Mouse (Mus musculus): Measurements from ENCODE around the gene Ccdc162. TPM values are rescaled to one million over a fixed set of nuclear protein-coding genes. Genes with fewer than 3 reads are reported as not detected.

The Ccdc162 gene
- total and polyA plus RNA-seq, 2 experiments from 2014 or later: 0.16 TPM; not detected in 1

GRCm38 (mm10) chr10:41609475-41609874 is 107.0 kb downstream of the Ccdc162 start:
- ATAC-seq (ENCODE audit: insufficient read depth, low read depth) (no peak), DNase-seq (ENCODE audit: low spot score) (no peak)
- 48% methylated on average over 1 of the region's 1 CpGs for WGBS
- TF ChIP-seq EP300 (IDR thresholded peaks at IDR 0.05; ENCODE audit: low read depth) (no peak), CTCF (IDR thresholded peaks at IDR 0.05; ENCODE audit: low read depth) (no peak)
- no peaks in the 10 kb centered on the region for H3K36me3 ChIP-seq (replicated peaks; ENCODE audit: control insufficient read depth, insufficient read depth, low read length)
- peaks cover 11% of the 10 kb centered on the region for H3K4me1 ChIP-seq (ENCODE audit: control insufficient read depth, insufficient read depth)
- no peak overlapping the region for H3K9ac ChIP-seq (replicated peaks; ENCODE audit: low read depth, low read length)
- H3K27me3 ChIP-seq (ENCODE audit: control insufficient read depth, insufficient read depth, low read length): no peaks in the 10 kb centered on the region
- H3K4me2 ChIP-seq (ENCODE audit: low read depth, low read length): no peak overlapping the region
- H3K9me3 ChIP-seq (replicated peaks; ENCODE audit: control insufficient read depth, low read length): no peaks in the 10 kb centered on the region
- no peak overlapping the region for H3K4me3 ChIP-seq (ENCODE audit: low read depth, low read length)
- no peak overlapping the region for H3K27ac ChIP-seq (ENCODE audit: low read depth)

- Histone ChIP-seq H3K27ac (ENCODE audit: low read depth) (no peak overlapping the region), H3K36me3 (replicated peaks; ENCODE audit: control insufficient read depth, insufficient read depth, low read length) (no peaks in the 10 kb centered on the region), H3K9ac (replicated peaks; ENCODE audit: low read depth, low read length) (no peak overlapping the region), H3K27me3 (ENCODE audit: control insufficient read depth, insufficient read depth, low read length) (no peaks in the 10 kb centered on the region), H3K4me3 (ENCODE audit: low read depth, low read length) (no peak overlapping the region), H3K4me1 (ENCODE audit: control insufficient read depth, insufficient read depth) (peaks cover 11% of the 10 kb centered on the region), H3K9me3 (replicated peaks; ENCODE audit: control insufficient read depth, low read length) (no peaks in the 10 kb centered on the region), H3K4me2 (ENCODE audit: low read depth, low read length) (no peak overlapping the region)
- DNase-seq (ENCODE audit: low spot score) (no peak), ATAC-seq (ENCODE audit: insufficient read depth, low read depth) (no peak)
- WGBS: 82% methylated on average over 3 of the region's 3 CpGs
- TF ChIP-seq EP300 (IDR thresholded peaks at IDR 0.05; ENCODE audit: low read depth) (no peak), CTCF (IDR thresholded peaks at IDR 0.05; ENCODE audit: low read depth) (no peak)
Measured at GRCm38 (mm10) chr10:41608485-41608884, 107.9 kb downstream of the Ccdc162 start.

- TF ChIP-seq CTCF (IDR thresholded peaks at IDR 0.05; ENCODE audit: low read depth) (no peak), EP300 (IDR thresholded peaks at IDR 0.05; ENCODE audit: low read depth) (no peak)
- H3K36me3 ChIP-seq (replicated peaks; ENCODE audit: control insufficient read depth, insufficient read depth, low read length): no peaks in the 10 kb centered on the region
Measured at GRCm38 (mm10) chr10:41602667-41603066, 113.8 kb downstream of the Ccdc162 start.

DNA sequence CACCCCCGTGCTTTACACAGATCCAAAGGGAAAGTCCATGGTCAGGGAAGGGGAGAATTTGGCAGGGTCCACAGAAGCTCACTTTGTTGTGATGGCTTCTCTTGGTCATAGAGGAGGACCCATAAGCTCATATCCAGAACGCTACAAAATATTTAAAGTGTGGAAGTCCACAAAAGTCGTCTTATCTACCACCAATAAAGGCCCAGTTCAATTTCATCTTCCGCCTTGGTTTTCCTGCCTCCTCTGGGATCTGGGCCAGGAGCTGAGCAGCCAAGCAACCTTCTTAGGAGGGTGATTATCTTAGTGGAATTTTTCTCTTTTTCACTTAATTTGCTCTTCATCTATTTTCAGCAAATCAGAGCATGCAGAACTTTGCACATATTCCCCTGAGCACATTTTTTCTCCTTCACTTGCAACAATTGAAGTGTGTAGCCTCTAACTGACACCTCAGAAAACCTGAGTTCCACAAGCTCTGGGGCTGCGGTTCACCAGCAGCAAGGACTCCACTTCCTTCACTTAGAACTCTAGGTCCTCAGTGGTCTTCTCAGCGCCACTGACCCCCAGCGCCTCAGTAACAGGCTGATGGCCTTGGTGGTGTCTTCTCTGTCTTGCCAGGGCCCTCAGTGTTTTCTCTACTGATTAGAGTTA is 114.4 kb downstream of the Ccdc162 start:
- Histone ChIP-seq H3K4me1 (ENCODE audit: control insufficient read depth, insufficient read depth) (peaks cover 17% of the 10 kb centered on the region), H3K4me3 (ENCODE audit: low read depth, low read length) (no peak overlapping the region), H3K4me2 (ENCODE audit: low read depth, low read length) (no peak overlapping the region), H3K27me3 (ENCODE audit: control insufficient read depth, insufficient read depth, low read length) (no peaks in the 10 kb centered on the region), H3K9me3 (replicated peaks; ENCODE audit: control insufficient read depth, low read length) (no peaks in the 10 kb centered on the region), H3K27ac (ENCODE audit: low read depth) (no peak overlapping the region), H3K36me3 (replicated peaks; ENCODE audit: control insufficient read depth, insufficient read depth, low read length) (no peaks in the 10 kb centered on the region), H3K9ac (replicated peaks; ENCODE audit: low read depth, low read length) (no peak overlapping the region)
- 62% methylated on average over 7 of the region's 7 CpGs for WGBS
- TF ChIP-seq EP300 (IDR thresholded peaks at IDR 0.05; ENCODE audit: low read depth): no peak
- TF ChIP-seq CTCF (IDR thresholded peaks at IDR 0.05; ENCODE audit: low read depth): no peak
- ATAC-seq (ENCODE audit: insufficient read depth, low read depth) (no peak), DNase-seq (ENCODE audit: low spot score) (no peak)

More at GRCm38 (mm10) chr10:41602667-41603066, 113.8 kb downstream of the Ccdc162 start:
- Histone ChIP-seq H3K9me3 (replicated peaks; ENCODE audit: control insufficient read depth, low read length) (no peaks in the 10 kb centered on the region), H3K27me3 (ENCODE audit: control insufficient read depth, insufficient read depth, low read length) (no peaks in the 10 kb centered on the region), H3K4me2 (ENCODE audit: low read depth, low read length) (no peak overlapping the region), H3K4me3 (ENCODE audit: low read depth, low read length) (no peak overlapping the region), H3K27ac (ENCODE audit: low read depth) (no peak overlapping the region), H3K4me1 (ENCODE audit: control insufficient read depth, insufficient read depth) (peaks cover 18% of the 10 kb centered on the region), H3K9ac (replicated peaks; ENCODE audit: low read depth, low read length) (no peak overlapping the region)
- 88% methylated on average over 1 of the region's 1 CpGs for WGBS
- no peak for ATAC-seq (ENCODE audit: insufficient read depth, low read depth)
- no peak for DNase-seq (ENCODE audit: low spot score)

- no peak overlapping the region for H3K9ac ChIP-seq (replicated peaks; ENCODE audit: low read depth, low read length)
- 54% methylated on average over 4 of the region's 4 CpGs for WGBS
- peaks cover 14% of the 10 kb centered on the region for H3K4me1 ChIP-seq (ENCODE audit: control insufficient read depth, insufficient read depth)
- TF ChIP-seq EP300 (IDR thresholded peaks at IDR 0.05; ENCODE audit: low read depth) (no peak), CTCF (IDR thresholded peaks at IDR 0.05; ENCODE audit: low read depth) (no peak)
- H3K36me3 ChIP-seq (replicated peaks; ENCODE audit: control insufficient read depth, insufficient read depth, low read length): no peaks in the 10 kb centered on the region
- H3K27me3 ChIP-seq (ENCODE audit: control insufficient read depth, insufficient read depth, low read length): no peaks in the 10 kb centered on the region
- no peaks in the 10 kb centered on the region for H3K9me3 ChIP-seq (replicated peaks; ENCODE audit: control insufficient read depth, low read length)
- ATAC-seq (ENCODE audit: insufficient read depth, low read depth) (no peak), DNase-seq (ENCODE audit: low spot score) (no peak)
- no peak overlapping the region for H3K4me3 ChIP-seq (ENCODE audit: low read depth, low read length)
- no peak overlapping the region for H3K27ac ChIP-seq (ENCODE audit: low read depth)
- H3K4me2 ChIP-seq (ENCODE audit: low read depth, low read length): no peak overlapping the region
Measured at GRCm38 (mm10) chr10:41601302-41601701, 115.1 kb downstream of the Ccdc162 start.

GRCm38 (mm10) chr10:41599051-41599450 is 117.4 kb downstream of the Ccdc162 start:
- no peak for DNase-seq (ENCODE audit: low spot score)
- H3K36me3 ChIP-seq (replicated peaks; ENCODE audit: control insufficient read depth, insufficient read depth, low read length): no peaks in the 10 kb centered on the region
- peak overlapping the region; percentile 73; the same call in 1 of the 2 replicates for H3K27ac ChIP-seq (ENCODE audit: low read depth)
- no peak overlapping the region for H3K9ac ChIP-seq (replicated peaks; ENCODE audit: low read depth, low read length)
- no peak for ATAC-seq (ENCODE audit: insufficient read depth, low read depth)
- WGBS: 56% methylated on average over 9 of the region's 9 CpGs
- no peaks in the 10 kb centered on the region for H3K27me3 ChIP-seq (ENCODE audit: control insufficient read depth, insufficient read depth, low read length)
- peaks cover 26% of the 10 kb centered on the region for H3K4me1 ChIP-seq (ENCODE audit: control insufficient read depth, insufficient read depth)
- no peaks in the 10 kb centered on the region for H3K9me3 ChIP-seq (replicated peaks; ENCODE audit: control insufficient read depth, low read length)
- H3K4me2 ChIP-seq (ENCODE audit: low read depth, low read length): no peak overlapping the region
- no peak overlapping the region for H3K4me3 ChIP-seq (ENCODE audit: low read depth, low read length)
- no peak for TF ChIP-seq CTCF (IDR thresholded peaks at IDR 0.05; ENCODE audit: low read depth)
- TF ChIP-seq EP300 (IDR thresholded peaks at IDR 0.05; ENCODE audit: low read depth): no peak

Data from heart, postnatal 0 days (tissue).